Mouse (Mus musculus): ENCODE data around the gene Gm12166. TPM values are rescaled to one million over a fixed set of nuclear protein-coding genes. Genes with fewer than 3 reads are reported as not detected.
A peak's percentile ranks its signal among the peaks of the same experiment; 100 is the strongest.

Gene Gm12166
- total RNA-seq, 2 experiments from 2014 or later: 37.2 to 44.5 TPM

DNA sequence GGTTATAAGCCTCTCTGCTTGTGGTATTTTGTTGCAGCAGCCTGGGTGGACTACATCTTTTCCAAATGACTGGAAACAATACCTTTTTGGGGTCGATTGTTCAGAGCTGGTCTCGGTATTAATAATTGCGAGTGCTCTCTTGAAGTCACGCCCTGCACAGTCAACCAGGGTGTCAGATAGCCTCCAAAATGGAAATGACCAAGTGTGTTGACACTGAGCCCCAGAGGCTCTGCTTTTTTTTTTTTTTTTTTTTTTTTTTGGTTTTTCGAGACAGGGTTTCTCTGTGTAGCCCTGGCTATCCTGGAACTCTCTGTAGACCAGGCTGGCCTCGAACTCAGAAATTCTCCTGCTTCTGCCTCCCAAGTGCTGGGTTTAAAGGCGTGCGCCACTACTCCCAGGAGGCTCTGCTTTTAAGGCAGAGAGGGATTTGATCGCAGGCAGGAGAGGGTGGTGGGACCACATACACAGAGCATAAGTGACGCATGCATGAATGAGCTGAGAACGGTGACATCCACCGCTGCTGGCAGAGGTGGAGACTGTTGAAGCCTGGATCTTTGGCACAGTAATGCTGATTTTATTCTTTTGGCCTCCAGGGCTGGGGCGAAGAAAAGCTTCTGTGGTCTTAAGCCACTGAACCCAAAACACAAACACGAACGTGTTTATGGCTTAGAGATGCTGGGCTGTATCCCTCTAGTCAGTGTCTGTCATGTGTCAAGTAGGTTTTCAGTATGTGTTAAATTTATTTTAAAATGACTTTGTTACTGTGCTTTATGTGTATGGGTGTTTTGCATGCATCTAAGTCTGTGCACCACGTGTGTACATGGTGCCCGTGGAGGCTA lies 21.9 kb upstream of the Gm12166 start:
- ATAC-seq (ENCODE audit: poor library complexity, severe bottlenecking): no peak

GRCm38 (mm10) chr11:46073061-46073849 lies 21.1 kb upstream of the Gm12166 start:
- ATAC-seq (ENCODE audit: poor library complexity, severe bottlenecking): no peak

DNA sequence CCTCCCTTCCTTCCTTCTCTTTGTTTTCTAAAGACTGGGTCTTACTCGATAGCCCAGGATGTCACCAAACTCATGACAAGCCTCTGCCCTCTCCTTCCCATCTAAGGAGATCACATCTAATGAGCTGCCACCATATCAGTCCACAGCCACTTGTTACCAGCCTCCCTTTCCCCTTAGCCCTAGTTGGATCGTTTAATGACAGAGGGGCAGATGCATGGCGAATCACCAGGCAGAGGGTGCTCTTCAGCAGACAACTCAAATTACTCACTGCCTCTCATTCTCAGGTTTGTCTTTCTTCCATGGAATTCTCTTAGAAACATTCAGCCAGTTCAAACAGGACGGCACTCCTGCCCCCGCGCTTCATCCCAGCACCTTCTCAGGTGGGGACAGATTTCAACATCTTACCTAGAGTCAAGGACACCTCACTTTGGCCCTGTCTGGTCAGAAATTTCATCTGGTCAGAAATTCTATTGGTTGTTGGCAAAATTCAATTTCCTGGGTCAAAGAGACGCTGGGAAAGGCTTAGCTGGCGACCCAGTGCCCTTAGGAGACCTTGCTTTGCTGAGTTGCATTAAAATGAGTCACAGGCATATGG lies 20.4 kb upstream of the Gm12166 start:
- ATAC-seq (ENCODE audit: poor library complexity, severe bottlenecking): no peak

GRCm38 (mm10) chr11:46070789-46071188 lies 18.7 kb upstream of the Gm12166 start:
- no peak for ATAC-seq (ENCODE audit: poor library complexity, severe bottlenecking)

- ATAC-seq (ENCODE audit: poor library complexity, severe bottlenecking): no peak
Measured at GRCm38 (mm10) chr11:46070161-46070560, 18.0 kb upstream of the Gm12166 start.

- no peak for ATAC-seq (ENCODE audit: poor library complexity, severe bottlenecking)
Measured at GRCm38 (mm10) chr11:46069408-46070003, 17.4 kb upstream of the Gm12166 start.

DNA sequence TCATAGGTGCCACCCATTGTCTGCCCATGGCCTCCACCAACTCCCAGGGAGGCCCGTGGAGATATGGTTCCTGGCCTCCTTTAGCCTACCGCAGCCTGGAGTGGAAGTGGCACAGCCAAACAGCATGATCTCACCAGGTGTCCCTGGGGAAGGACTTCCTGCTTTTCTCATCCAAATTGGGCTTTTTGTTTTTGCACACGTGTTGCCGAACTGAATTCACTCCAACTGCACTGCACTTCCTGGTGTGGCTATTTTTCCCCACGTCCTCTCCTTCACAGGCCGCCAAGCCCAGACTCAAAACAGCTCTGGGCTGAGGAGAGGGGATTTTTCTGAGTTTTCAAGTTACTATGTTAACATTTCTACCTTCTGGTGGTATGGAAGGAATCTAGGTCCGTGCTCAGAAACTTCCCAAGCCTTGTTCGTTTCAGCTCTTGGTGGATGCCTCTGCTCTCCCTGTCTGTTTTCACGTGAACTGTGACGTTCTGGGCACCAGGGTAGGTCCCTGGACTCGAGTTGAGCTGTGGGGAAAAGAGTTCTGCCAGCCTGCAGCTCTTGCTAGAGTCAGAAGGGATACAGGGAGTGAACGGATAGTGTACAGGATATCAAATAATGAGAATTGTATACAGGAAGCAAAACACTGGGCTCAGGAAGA lies 16.8 kb upstream of the Gm12166 start:
- ATAC-seq (ENCODE audit: poor library complexity, severe bottlenecking): no peak

- ATAC-seq (ENCODE audit: poor library complexity, severe bottlenecking): no peak
Measured at GRCm38 (mm10) chr11:46067371-46068060, 15.4 kb upstream of the Gm12166 start.

DNA sequence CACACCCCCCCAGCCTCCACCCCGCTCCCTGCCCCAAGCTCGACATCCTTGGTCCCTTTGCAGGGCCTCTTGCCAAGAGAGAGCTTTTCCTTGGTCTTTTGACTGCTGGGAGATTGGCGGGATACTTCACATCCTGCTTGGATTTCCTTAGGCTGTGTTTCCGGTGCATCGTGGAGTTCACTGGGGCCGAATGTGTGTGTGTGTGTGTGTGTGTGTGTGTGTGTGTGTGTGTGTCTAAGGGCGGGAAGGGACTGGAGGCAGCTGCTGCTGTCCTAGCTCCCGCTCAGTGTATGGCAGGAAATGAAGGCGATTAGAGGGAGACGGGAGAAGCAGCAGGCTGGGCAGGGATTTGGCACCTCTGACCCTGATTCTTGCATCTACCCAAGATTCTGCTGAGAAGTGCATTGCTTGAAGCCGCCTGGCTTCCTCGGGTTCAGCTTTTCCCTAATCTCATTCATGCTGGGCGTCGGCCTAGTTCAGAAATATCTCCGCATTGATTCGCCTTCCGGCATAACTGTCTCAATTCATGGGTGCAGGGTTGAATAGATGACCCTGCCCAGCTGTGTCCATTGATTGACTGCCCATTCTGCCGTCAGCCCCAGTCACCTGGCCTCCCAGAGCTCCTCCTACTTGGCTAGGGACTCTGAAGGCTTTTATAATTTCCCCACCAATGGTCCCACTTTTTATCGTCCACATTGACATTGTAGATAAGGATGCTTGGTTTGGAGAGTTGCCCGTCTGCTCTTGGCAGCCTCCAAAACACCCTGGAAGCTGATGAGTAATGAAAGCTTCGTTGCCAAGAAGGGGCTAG lies 13.3 kb upstream of the Gm12166 start:
- no peak for ATAC-seq (ENCODE audit: poor library complexity, severe bottlenecking)

DNA sequence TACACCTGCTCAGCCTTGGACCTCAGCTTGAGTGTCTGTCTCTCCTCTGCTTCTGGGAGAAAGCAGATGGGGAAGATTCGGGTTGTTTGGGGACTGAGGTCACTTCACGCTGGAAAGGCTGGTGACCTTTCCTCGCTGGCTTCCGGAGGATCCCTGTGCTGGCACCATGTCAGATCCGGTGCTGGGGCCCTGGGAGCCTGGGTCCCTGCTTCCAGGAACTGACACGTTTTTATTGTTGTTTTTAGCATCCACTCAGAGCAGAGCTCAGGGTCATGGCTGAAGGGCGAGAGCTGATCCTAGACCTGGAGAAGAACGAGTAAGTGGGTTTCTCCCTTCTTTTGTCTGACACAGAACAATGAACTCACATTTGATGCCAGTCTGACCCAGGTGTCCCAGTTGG lies 12.6 kb upstream of the Gm12166 start:
- no peak for ATAC-seq (ENCODE audit: poor library complexity, severe bottlenecking)

- ATAC-seq (ENCODE audit: poor library complexity, severe bottlenecking): peak; percentile 58
Measured at GRCm38 (mm10) chr11:46062993-46063731, 11.0 kb upstream of the Gm12166 start.

- ATAC-seq (ENCODE audit: poor library complexity, severe bottlenecking): no peak
Measured at GRCm38 (mm10) chr11:46062569-46062968, 10.4 kb upstream of the Gm12166 start.

DNA sequence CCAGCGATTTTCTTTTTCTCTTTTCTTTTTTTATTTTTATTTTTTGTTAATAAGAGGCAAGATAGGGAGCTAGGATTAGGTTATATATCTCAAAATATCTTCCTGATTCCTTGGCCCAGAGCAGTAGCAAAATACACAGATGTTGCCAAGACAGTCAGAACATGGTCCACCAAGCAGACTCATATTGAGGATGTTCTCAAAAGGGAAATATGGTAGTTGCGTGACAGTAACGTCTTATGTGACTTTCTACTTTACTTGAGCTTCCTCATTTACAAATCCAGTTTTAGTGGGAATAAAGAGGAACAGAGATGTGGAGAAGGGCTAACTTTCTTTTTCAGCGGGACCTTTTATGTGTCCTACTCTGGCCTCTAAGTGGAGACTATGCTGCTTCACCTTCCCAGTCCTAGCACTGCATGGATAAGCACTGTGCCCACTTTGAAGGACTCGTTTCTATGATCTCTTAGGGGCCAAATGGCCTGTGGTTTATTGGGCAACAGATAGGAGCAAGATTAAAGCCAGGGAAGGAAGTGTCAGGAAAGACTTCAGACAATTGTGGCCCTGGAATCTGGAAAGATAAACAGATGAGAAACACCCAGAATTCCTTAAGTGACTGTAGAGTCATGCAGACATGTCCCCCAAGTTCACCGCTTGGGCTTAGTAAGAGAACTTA lies 9.8 kb upstream of the Gm12166 start:
- ATAC-seq (ENCODE audit: poor library complexity, severe bottlenecking): peak; percentile 77

DNA sequence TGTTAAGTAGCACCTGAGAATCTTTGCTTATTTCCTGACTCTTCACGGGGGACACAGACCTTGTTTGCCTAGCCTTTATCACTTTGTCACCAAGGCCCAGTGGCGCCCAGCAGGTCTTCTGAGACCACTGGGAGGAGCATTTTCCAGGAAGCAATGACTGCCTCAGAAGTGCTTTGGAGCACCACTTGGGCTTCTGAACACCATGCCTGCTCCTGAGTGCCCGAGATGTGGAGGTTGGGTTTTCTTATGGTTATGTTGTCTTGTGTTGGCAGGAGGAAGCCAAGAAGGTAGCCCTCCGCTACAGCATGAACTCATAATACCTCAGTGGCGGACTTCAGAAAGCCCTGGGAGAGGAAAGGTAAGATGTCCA lies 8.5 kb upstream of the Gm12166 start:
- no peak for ATAC-seq (ENCODE audit: poor library complexity, severe bottlenecking)

- no peak for ATAC-seq (ENCODE audit: poor library complexity, severe bottlenecking)
Measured at GRCm38 (mm10) chr11:46059887-46060650, 7.9 kb upstream of the Gm12166 start.

GRCm38 (mm10) chr11:46058916-46059315 lies 6.8 kb upstream of the Gm12166 start:
- no peak for ATAC-seq (ENCODE audit: poor library complexity, severe bottlenecking)

DNA sequence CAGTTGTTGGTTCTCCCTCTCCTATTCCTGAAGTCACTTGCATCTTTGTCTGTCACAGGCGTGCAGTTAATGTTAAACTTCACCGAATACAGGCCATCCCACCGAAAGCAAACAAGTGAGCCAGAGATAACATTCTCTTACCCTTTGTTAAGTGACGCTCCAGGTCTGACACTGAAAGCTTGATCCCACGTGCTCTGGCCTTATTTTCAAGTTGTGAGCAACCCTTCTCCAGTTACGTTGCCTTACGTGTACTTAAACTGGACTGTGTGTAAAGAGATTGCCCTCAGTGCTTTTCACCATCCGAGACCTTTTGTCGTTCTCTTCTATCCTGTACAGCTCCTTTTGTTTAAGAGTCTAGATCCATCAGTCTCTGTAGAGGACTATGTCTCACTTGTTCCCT lies 5.9 kb upstream of the Gm12166 start:
- no peak for ATAC-seq (ENCODE audit: poor library complexity, severe bottlenecking)

Measured in megakaryocyte, adult 5-6 weeks (primary cell).